Mouse (Mus musculus) MEL (cell line): ENCODE measurements around the gene Smarca4.

Experiments used
- CTCF ChIP-seq, 3 experiments: IDR thresholded peaks in 2 of 3; conservative IDR thresholded peaks in 1 of 3; 2 replicates each; pipeline ENCODE4 v1.5.1; 2011 to 2012; ENCODE audit warnings: low read length in 3 of 3, low read depth in 2 of 3, mild to moderate bottlenecking in 2 of 3, improper control_type of control experiment in 1 of 3, inconsistent platforms in 1 of 3, mixed read lengths in 1 of 3, moderate library complexity in 1 of 3; ENCODE audit not compliant: control insufficient read depth in 1 of 3, insufficient read depth in 1 of 3, poor library complexity in 1 of 3, severe bottlenecking in 1 of 3
- POLR2A ChIP-seq, 2 experiments: IDR thresholded peaks; 2 replicates each; pipeline ENCODE4 v1.6.1; 2011 to 2012; ENCODE audit warnings: low read length in 2 of 2, mild to moderate bottlenecking in 2 of 2, control low read depth in 1 of 2, improper control_type of control experiment in 1 of 2, low read depth in 1 of 2, moderate library complexity in 1 of 2; ENCODE audit not compliant: control insufficient read depth in 1 of 2, insufficient read depth in 1 of 2, poor library complexity in 1 of 2
- USF2 ChIP-seq, 2 experiments: IDR thresholded peaks; 2 replicates each; pipeline ENCODE4 v1.6.1; 2011 to 2012; ENCODE audit warnings: improper control_type of control experiment in 2 of 2, low read length in 2 of 2, borderline replicate concordance in 1 of 2, inconsistent platforms in 1 of 2, low read depth in 1 of 2, mild to moderate bottlenecking in 1 of 2; ENCODE audit not compliant: insufficient read depth in 1 of 2

DNA sequence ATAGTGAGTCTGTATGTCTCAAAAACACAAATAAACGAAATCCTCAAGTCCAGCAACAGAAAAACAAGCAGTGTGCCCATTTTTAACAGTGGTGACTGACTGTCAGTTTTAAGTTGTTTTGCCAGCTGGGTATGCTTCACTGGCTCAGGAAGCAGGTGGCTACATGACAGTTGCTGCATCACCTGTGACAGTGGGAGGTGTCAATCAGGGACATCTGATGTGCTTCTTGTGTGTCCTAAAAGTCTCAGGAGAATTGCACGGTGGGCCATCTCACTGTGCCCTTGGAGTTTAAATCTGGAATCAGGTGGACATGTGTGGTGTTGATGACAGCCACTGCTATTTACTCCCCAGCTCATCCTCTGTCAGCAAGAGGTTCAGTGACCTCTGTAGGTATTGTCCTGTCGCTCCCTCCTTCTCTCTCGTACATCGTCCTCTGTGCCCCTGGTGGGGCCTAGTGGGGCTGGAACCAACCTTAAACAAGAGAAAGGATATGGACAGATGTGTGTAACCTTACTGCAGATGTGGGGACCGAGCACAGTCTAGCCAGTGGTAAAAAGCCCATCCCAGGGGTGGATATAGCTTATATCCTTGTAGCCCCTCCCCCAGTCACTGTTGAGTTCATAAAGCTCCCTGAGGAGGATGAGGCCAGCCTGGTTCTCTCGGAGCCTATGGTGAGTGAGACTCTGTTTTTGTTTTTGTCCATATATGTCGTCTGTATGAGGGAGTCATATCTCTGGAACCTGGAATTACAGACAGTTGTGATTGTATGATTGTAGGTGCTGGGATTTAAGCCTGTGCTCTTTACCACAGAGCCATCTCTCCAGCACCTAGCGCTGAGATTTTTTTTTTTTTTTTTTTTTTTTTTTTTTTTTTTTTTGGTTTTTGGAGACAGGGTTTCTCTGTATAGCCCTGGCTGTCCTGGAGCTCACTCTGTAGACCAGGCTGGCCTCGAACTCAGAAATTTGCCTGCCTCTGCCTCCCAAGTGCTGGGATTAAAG is 9.7 kb downstream of the Smarca4 start:
- no peak for TF ChIP-seq CTCF (IDR thresholded peaks at IDR 0.05 in 2 of 3, conservative IDR thresholded peaks at IDR 0.05 in 1 of 3; ENCODE audit: control insufficient read depth in 1 of 3, insufficient read depth in 1 of 3, low read depth in 2 of 3, low read length in 3 of 3, poor library complexity in 1 of 3, severe bottlenecking in 1 of 3)
- TF ChIP-seq USF2 (IDR thresholded peaks at IDR 0.05; ENCODE audit: borderline replicate concordance in 1 of 2, insufficient read depth in 1 of 2, low read depth in 1 of 2, low read length in 2 of 2) = no peak
- no peak for TF ChIP-seq POLR2A (IDR thresholded peaks at IDR 0.05; ENCODE audit: control insufficient read depth in 1 of 2, insufficient read depth in 1 of 2, low read depth in 1 of 2, low read length in 2 of 2, poor library complexity in 1 of 2)
